In genomic region chr13:69506341-69507086, GRCm38 (mm10) we compare ENCODE assay signal across 24 mouse cellular contexts. TPM values are rescaled to one million over a fixed set of nuclear protein-coding genes. Genes with fewer than 3 reads are reported as not detected.
DNase-seq lines count a peak whose midpoint lies in the region; ATAC-seq and TF ChIP-seq lines count a peak whose summit lies in the region.
"Had no signal": no experiment of that assay in that cellular context is flagged by ENCODE, and none has a peak within 500 bp of the region (broad histone marks: within the 10 kb centered on the region; RNA-seq: fewer than 3 reads in every experiment).

No protein-coding gene starts in this region.

- H3K27me3 ChIP-seq in G1E (ENCODE audit: insufficient read depth, low read length): no peaks in the 10 kb centered on the region
- no peaks in the 10 kb centered on the region for H3K27me3 ChIP-seq in liver, embryonic 11.5 days (replicated peaks; ENCODE audit: control insufficient read depth, insufficient read depth, low read length)
- H3K27me3 ChIP-seq in liver, postnatal 0 days (ENCODE audit: insufficient read depth, low read length): no peaks in the 10 kb centered on the region
- no peaks in the 10 kb centered on the region for H3K27me3 ChIP-seq in hindbrain, embryonic 14.5 days (ENCODE audit: control insufficient read depth, insufficient read depth, low read length)
- H3K27me3 ChIP-seq in forebrain, postnatal 0 days (ENCODE audit: insufficient read depth, low read length): no peaks in the 10 kb centered on the region
- H3K27me3 ChIP-seq: embryonic facial prominence, embryonic 15.5 days; hindbrain, embryonic 15.5 days; limb, embryonic 15.5 days; midbrain, embryonic 12.5 days had no signal

- H3K36me3 ChIP-seq in G1E (replicated peaks): peaks cover 87% of the 10 kb centered on the region
- peaks cover 42% of the 10 kb centered on the region; the same call in 1 of the 2 replicates for H3K36me3 ChIP-seq in liver, embryonic 11.5 days (ENCODE audit: control insufficient read depth, insufficient read depth, low read length)
- peaks cover 79% of the 10 kb centered on the region for H3K36me3 ChIP-seq in liver, postnatal 0 days (replicated peaks; ENCODE audit: insufficient read depth, low read length)
- peaks cover 92% of the 10 kb centered on the region for H3K36me3 ChIP-seq in hindbrain, embryonic 14.5 days (replicated peaks; ENCODE audit: control insufficient read depth, insufficient read depth)
- peaks cover 75% of the 10 kb centered on the region for H3K36me3 ChIP-seq in forebrain, postnatal 0 days (ENCODE audit: insufficient read depth)

- H3K4me2 ChIP-seq in liver, embryonic 11.5 days: no peak overlapping the region
- H3K4me2 ChIP-seq in liver, postnatal 0 days (ENCODE audit: low read depth, low read length): no peak overlapping the region
- H3K4me2 ChIP-seq in hindbrain, embryonic 14.5 days (replicated peaks): no peak overlapping the region
- H3K4me2 ChIP-seq in forebrain, postnatal 0 days (ENCODE audit: low read depth): no peak overlapping the region
- H3K4me2 ChIP-seq: embryonic facial prominence, embryonic 15.5 days; hindbrain, embryonic 15.5 days; limb, embryonic 15.5 days; midbrain, embryonic 12.5 days had no signal

- H3K4me1 ChIP-seq in G1E (ENCODE audit: insufficient read depth, low read depth, low read length): peaks cover 29% of the 10 kb centered on the region
- peaks cover 3% of the 10 kb centered on the region for H3K4me1 ChIP-seq in liver, embryonic 11.5 days (replicated peaks; ENCODE audit: control insufficient read depth, insufficient read depth, low read length)
- peaks cover 10% of the 10 kb centered on the region for H3K4me1 ChIP-seq in liver, postnatal 0 days (ENCODE audit: insufficient read depth)
- H3K4me1 ChIP-seq in hindbrain, embryonic 14.5 days (replicated peaks; ENCODE audit: control insufficient read depth, insufficient read depth, low read length): no peaks in the 10 kb centered on the region
- H3K4me1 ChIP-seq in forebrain, postnatal 0 days (ENCODE audit: insufficient read depth): no peaks in the 10 kb centered on the region
- H3K4me1 ChIP-seq: embryonic facial prominence, embryonic 15.5 days; forebrain, embryonic 10.5 days; midbrain, embryonic 12.5 days had no signal

- peak; percentile 81 for ATAC-seq in G1E (ENCODE audit: extremely low read depth, insufficient number of reproducible peaks, low FRiP score, poor library complexity, severe bottlenecking)
- peak; percentile 84 for ATAC-seq in liver, embryonic 11.5 days (replicated peaks; ENCODE audit: low FRiP score)
- peak; percentile 81 for ATAC-seq in liver, postnatal 0 days
- ATAC-seq in hindbrain, embryonic 14.5 days (ENCODE audit: low FRiP score): no peak
- no peak for ATAC-seq in forebrain, postnatal 0 days
- ATAC-seq: activated CD4-positive, CD25-positive, alpha-beta regulatory T cell, adult 4 months; forebrain, embryonic 16.5 days had no signal

- intact Hi-C loops in left cerebral cortex, adult 2 months (cut with DNase I): loop anchor here (5.0 kb wide), 1 partner anchor 46 kb away; no protein-coding TSS in a partner anchor

- peak overlapping the region; percentile 23; the same call in 1 of the 2 replicates for H3K4me3 ChIP-seq in G1E (ENCODE audit: low read depth, low read length)
- no peak overlapping the region for H3K4me3 ChIP-seq in liver, embryonic 11.5 days (ENCODE audit: low read depth, low read length)
- H3K4me3 ChIP-seq in liver, postnatal 0 days (ENCODE audit: low read depth, low read length): no peak overlapping the region
- H3K4me3 ChIP-seq in left cerebral cortex, adult 2 months: no peak overlapping the region
- no peak overlapping the region for H3K4me3 ChIP-seq in hindbrain, embryonic 14.5 days (replicated peaks; ENCODE audit: low read length)
- no peak overlapping the region for H3K4me3 ChIP-seq in forebrain, postnatal 0 days (ENCODE audit: low read depth, low read length)
- H3K4me3 ChIP-seq: embryonic facial prominence, embryonic 15.5 days; forebrain, embryonic 10.5 days; heart, adult 2 months; hindbrain, embryonic 15.5 days; limb, embryonic 15.5 days; midbrain, embryonic 12.5 days had no signal

- DNase-seq in G1E (ENCODE audit: low spot score): peak; percentile 43
- peak; percentile 48 for DNase-seq in c-Kit-positive CD71-positive TER-119-negative erythroid progenitor cells, embryonic 14.5 days (ENCODE audit: low read depth)
- DNase-seq in liver, embryonic 11.5 days (ENCODE audit: low spot score): no peak
- no peak for DNase-seq in liver, postnatal 0 days
- DNase-seq in left cerebral cortex, adult 2 months (ENCODE audit: extremely low spot score in 1 of 2, low spot score in 2 of 2): no peak
- DNase-seq in hindbrain, embryonic 14.5 days (ENCODE audit: low spot score): no peak
- DNase-seq in forebrain, postnatal 0 days: no peak
- DNase-seq in left cerebral cortex, adult 18-20 months (ENCODE audit: low spot score in 2 of 2): no peak
- DNase-seq: adrenal gland, adult 8-10 months; cerebellum, adult 8-10 months; cerebellum, postnatal 36 days; gastrocnemius, postnatal 36 days; heart, adult 2 months; heart, postnatal 36 days; kidney, postnatal 25 days; left cerebral cortex, postnatal 4 days; thymus, postnatal 36 days had no signal

- TF ChIP-seq CTCF in G1E (IDR thresholded peaks at IDR 0.05; ENCODE audit: low read depth, low read length): no peak
- no peak for TF ChIP-seq CTCF in liver, postnatal 0 days (IDR thresholded peaks at IDR 0.05; ENCODE audit: low read depth)
- TF ChIP-seq CTCF in left cerebral cortex, adult 2 months (IDR thresholded peaks at IDR 0.05): no peak
- no peak for TF ChIP-seq CTCF in forebrain, postnatal 0 days (IDR thresholded peaks at IDR 0.05; ENCODE audit: low read depth)

- no peaks in the 10 kb centered on the region for H3K9me3 ChIP-seq in G1E (replicated peaks)
- no peaks in the 10 kb centered on the region for H3K9me3 ChIP-seq in liver, embryonic 11.5 days (ENCODE audit: control insufficient read depth, low read length)
- no peaks in the 10 kb centered on the region for H3K9me3 ChIP-seq in liver, postnatal 0 days (ENCODE audit: low read length)
- no peaks in the 10 kb centered on the region for H3K9me3 ChIP-seq in hindbrain, embryonic 14.5 days (ENCODE audit: control insufficient read depth, low read length)
- H3K9me3 ChIP-seq in forebrain, postnatal 0 days (ENCODE audit: low read length): no peaks in the 10 kb centered on the region
- H3K9me3 ChIP-seq: embryonic facial prominence, embryonic 15.5 days; forebrain, embryonic 10.5 days; hindbrain, embryonic 15.5 days; limb, embryonic 15.5 days; midbrain, embryonic 12.5 days had no signal

- peak; percentile 82 for TF ChIP-seq EP300 in liver, postnatal 0 days (IDR thresholded peaks at IDR 0.05; ENCODE audit: low read depth)

- no peak overlapping the region for H3K9ac ChIP-seq in liver, embryonic 11.5 days (ENCODE audit: low read depth, low read length)
- H3K9ac ChIP-seq in liver, postnatal 0 days (replicated peaks): no peak overlapping the region
- no peak overlapping the region for H3K9ac ChIP-seq in hindbrain, embryonic 14.5 days
- no peak overlapping the region for H3K9ac ChIP-seq in forebrain, postnatal 0 days
- H3K9ac ChIP-seq: embryonic facial prominence, embryonic 15.5 days; hindbrain, embryonic 15.5 days; limb, embryonic 15.5 days; midbrain, embryonic 12.5 days had no signal

- H3K27ac ChIP-seq in liver, embryonic 11.5 days (ENCODE audit: low read depth, low read length): peak overlapping the region; percentile 39; the same call in 1 of the 2 replicates
- no peak overlapping the region for H3K27ac ChIP-seq in liver, postnatal 0 days (ENCODE audit: low read depth)
- H3K27ac ChIP-seq in left cerebral cortex, adult 2 months: no peak overlapping the region
- no peak overlapping the region for H3K27ac ChIP-seq in hindbrain, embryonic 14.5 days
- no peak overlapping the region for H3K27ac ChIP-seq in forebrain, postnatal 0 days (ENCODE audit: low read depth, low read length)
- H3K27ac ChIP-seq: embryonic facial prominence, embryonic 15.5 days; forebrain, embryonic 10.5 days; heart, adult 2 months; hindbrain, embryonic 15.5 days; limb, embryonic 15.5 days; midbrain, embryonic 12.5 days had no signal

- 67% methylated on average over 12 of the region's 12 CpGs for WGBS in liver, embryonic 11.5 days
- WGBS in liver, postnatal 0 days (ENCODE audit: insufficient replicate concordance): 56% methylated on average over 12 of the region's 12 CpGs
- 94% methylated on average over 12 of the region's 12 CpGs for WGBS in hindbrain, embryonic 14.5 days
- 90% methylated on average over 12 of the region's 12 CpGs for WGBS in forebrain, postnatal 0 days

RNA-seq across cellular contexts. Expression of gene Nsun2, which starts 27.0 kb away (rescaled TPM):
- total RNA-seq in G1E (2014; fragmentation: Nextera tagmentation) (152 and 180 TPM in 2 replicates), G1E (2017) (219 and 231 TPM in 2 replicates)
- 144 and 175 TPM in 2 replicates for polyA plus RNA-seq in G1E (2012)
- 278 and 320 TPM in 2 replicates for polyA plus RNA-seq in liver, embryonic 11.5 days (2014; fragmentation: Nextera tagmentation; extraction: Ambion mirVana)
- polyA plus RNA-seq in liver, postnatal 0 days (2015; fragmentation: Nextera tagmentation; extraction: Ambion mirVana): 46.0 and 47.5 TPM in 2 replicates
- 10 to 100 TPM; 83.2 to 93.0 TPM for total RNA-seq in left cerebral cortex, adult 2 months (2021)
- 73.3 and 86.6 TPM in 2 replicates for polyA plus RNA-seq in hindbrain, embryonic 14.5 days (2014; fragmentation: Nextera tagmentation; extraction: Ambion mirVana)
- 64.2 and 64.3 TPM in 2 replicates for total RNA-seq in forebrain, postnatal 0 days (2014; rRNA removed)
- 64.6 and 74.4 TPM in 2 replicates for polyA plus RNA-seq in forebrain, postnatal 0 days (2015; fragmentation: Nextera tagmentation; extraction: Ambion mirVana)
- total RNA-seq in left cerebral cortex, adult 18-20 months (2021): 10 to 100 TPM; 85.3 to 88.4 TPM

RNA-seq across cellular contexts. Expression of gene Tent4a, which starts 27.9 kb away (rescaled TPM):
- 9.9 and 10.3 TPM in 2 replicates for total RNA-seq in G1E (2014; fragmentation: Nextera tagmentation)
- total RNA-seq in G1E (2017): 8.4 and 9.5 TPM in 2 replicates
- 7.7 and 8.0 TPM in 2 replicates for polyA plus RNA-seq in G1E (2012)
- polyA plus RNA-seq in liver, embryonic 11.5 days (2014; fragmentation: Nextera tagmentation; extraction: Ambion mirVana): 5.3 and 6.2 TPM in 2 replicates
- polyA plus RNA-seq in liver, postnatal 0 days (2015; fragmentation: Nextera tagmentation; extraction: Ambion mirVana): 1.9 and 2.4 TPM in 2 replicates
- 10 to 100 TPM; 46.5 to 48.2 TPM for total RNA-seq in left cerebral cortex, adult 2 months (2021)
- 8.9 and 9.3 TPM in 2 replicates for polyA plus RNA-seq in hindbrain, embryonic 14.5 days (2014; fragmentation: Nextera tagmentation; extraction: Ambion mirVana)
- total RNA-seq in forebrain, postnatal 0 days (2014; rRNA removed): 21.7 and 29.3 TPM in 2 replicates
- polyA plus RNA-seq in forebrain, postnatal 0 days (2015; fragmentation: Nextera tagmentation; extraction: Ambion mirVana): 4.5 and 4.9 TPM in 2 replicates
- total RNA-seq in left cerebral cortex, adult 18-20 months (2021): 10 to 100 TPM; 49.1 to 50.5 TPM

Comparison
In these comparisons a context has a peak if more than half of its experiments do, and no peak if none do; other contexts are left out.
1. ATAC-seq: peak in G1E (single experiment), liver, embryonic 11.5 days (single experiment) and liver, postnatal 0 days (single experiment); none in hindbrain, embryonic 14.5 days (single experiment) and forebrain, postnatal 0 days (single experiment).
2. DNase-seq: peak in G1E (single experiment) and c-Kit-positive CD71-positive TER-119-negative erythroid progenitor cells, embryonic 14.5 days (single experiment); none in liver, embryonic 11.5 days (single experiment), liver, postnatal 0 days (single experiment), left cerebral cortex, adult 2 months (0 of 2), hindbrain, embryonic 14.5 days (single experiment), forebrain, postnatal 0 days (single experiment) and left cerebral cortex, adult 18-20 months (0 of 2).